Mouse (Mus musculus): ENCODE measurements at regions not wholly inside any gene's neighbourhood (a gene's known extent, or its start where the extent isn't known, plus 50 kb on each side); places are given as distances from the start of the nearest gene placed in this dataset.

GRCm38 (mm10) chr13:60493836-60494235 is 107.9 kb upstream of the Dapk1 start:
- TF ChIP-seq POLR2A (IDR thresholded peaks at IDR 0.05; ENCODE audit: low read depth, low read length): no peak
- TF ChIP-seq CTCF (conservative IDR thresholded peaks at IDR 0.05; ENCODE audit: insufficient read depth, insufficient read length, low read depth, low read length): no peak

Data from kidney, adult 2 months (tissue).